Mouse (Mus musculus) brain, embryonic 14.5 days (tissue): ENCODE measurements at regions not wholly inside any gene's neighbourhood (a gene's known extent, or its start where the extent isn't known, plus 50 kb on each side); places are given as distances from the start of the nearest gene placed in this dataset.
A peak's percentile ranks its signal among the peaks of the same experiment; 100 is the strongest.

Experiments
- DNase-seq: peaks from one replicate; pipeline ENCODE4 v3.0.0-alpha.2; 2011; ENCODE audit warnings: low read depth
- CTCF ChIP-seq: fragments of 200-500 bp; IDR thresholded peaks from 2 replicates; pipeline ENCODE4 v1.5.1; 2012; ENCODE audit warnings: inconsistent platforms, mild to moderate bottlenecking, moderate library complexity, borderline replicate concordance; ENCODE audit not compliant: insufficient read depth, insufficient read length; ENCODE audit errors: extremely low read depth
- POLR2A ChIP-seq: fragments of 200-500 bp; IDR thresholded peaks from 2 replicates; pipeline ENCODE4 v1.6.1; 2012; ENCODE audit warnings: mild to moderate bottlenecking, inconsistent platforms, borderline replicate concordance; ENCODE audit not compliant: poor library complexity, insufficient read depth, insufficient read length, severe bottlenecking; ENCODE audit errors: extremely low read depth

- peak; percentile 37 for DNase-seq
Measured at GRCm38 (mm10) chr14:102524894-102525577, 457.4 kb downstream of the Kctd12 start.

GRCm38 (mm10) chr14:102516765-102517164 lies 465.7 kb downstream of the Kctd12 start:
- TF ChIP-seq POLR2A: no peak
- TF ChIP-seq CTCF: no peak
- peak; percentile 64 for DNase-seq

More at GRCm38 (mm10) chr14:102524894-102525577, 457.4 kb downstream of the Kctd12 start:
- TF ChIP-seq POLR2A: no peak
- no peak for TF ChIP-seq CTCF

- no peak for TF ChIP-seq CTCF
- TF ChIP-seq POLR2A: no peak
- no peak for DNase-seq
Measured at GRCm38 (mm10) chr14:102514527-102514926, 467.9 kb downstream of the Kctd12 start.

GRCm38 (mm10) chr14:102512651-102513050 lies 469.8 kb downstream of the Kctd12 start:
- DNase-seq: no peak

DNA sequence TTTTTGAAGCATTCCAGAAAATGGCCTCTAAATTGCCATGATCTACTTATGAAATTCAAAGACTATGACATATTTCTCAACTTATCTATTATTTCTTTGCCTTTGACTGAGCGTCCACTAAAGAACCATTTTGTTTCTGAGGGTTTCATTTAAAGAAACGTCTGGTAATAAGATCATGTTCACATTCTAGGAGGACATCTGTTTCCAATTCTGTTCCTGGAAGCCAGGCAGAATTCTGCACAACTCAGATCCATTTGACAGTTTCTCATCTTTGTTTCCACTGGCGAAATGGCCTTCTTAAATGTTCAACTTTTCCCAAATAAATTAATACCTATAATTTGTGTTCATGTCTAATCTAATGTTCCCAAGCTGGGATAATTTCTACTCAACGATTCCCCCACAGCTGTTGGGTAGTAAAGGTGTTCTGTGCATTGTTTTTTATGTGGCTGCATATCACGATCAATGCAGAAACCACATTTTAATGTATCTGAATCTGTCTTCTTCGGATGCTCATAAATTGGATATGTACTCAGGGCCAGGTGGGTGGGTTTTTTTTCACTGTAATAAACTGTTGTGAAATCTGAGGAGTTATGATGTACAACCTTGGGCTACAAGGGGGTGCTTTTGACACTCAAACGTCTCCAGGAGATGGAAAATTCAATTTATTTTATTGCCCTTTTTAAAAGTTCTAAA lies 470.6 kb downstream of the Kctd12 start:
- TF ChIP-seq CTCF (no peak), POLR2A (no peak)
- no peak for DNase-seq

More at GRCm38 (mm10) chr14:102512651-102513050, 469.8 kb downstream of the Kctd12 start:
- no peak for TF ChIP-seq POLR2A
- no peak for TF ChIP-seq CTCF

DNA sequence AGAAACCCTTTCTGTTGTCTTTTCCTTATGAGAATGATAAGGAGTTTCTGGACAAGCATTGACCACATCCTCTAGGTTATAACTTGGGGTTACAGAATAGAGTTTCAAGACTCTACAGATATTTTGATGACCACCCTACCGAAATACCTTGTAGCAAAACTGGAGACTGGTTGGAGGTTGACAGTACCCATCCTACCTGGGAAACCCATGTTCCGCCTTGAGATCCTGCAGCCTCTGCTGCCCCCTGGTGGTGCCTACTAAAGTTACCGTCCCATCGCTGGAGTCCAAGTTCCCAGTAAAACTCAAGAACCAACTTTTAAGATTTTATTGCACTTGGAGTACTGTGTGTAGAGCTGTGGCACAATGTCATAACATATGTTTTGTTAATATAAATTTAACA lies 472.1 kb downstream of the Kctd12 start:
- TF ChIP-seq POLR2A (no peak), CTCF (peak; percentile 83)

GRCm38 (mm10) chr14:102505696-102506321 lies 476.6 kb downstream of the Kctd12 start:
- DNase-seq: no peak
- TF ChIP-seq CTCF (no peak), POLR2A (no peak)

More for the DNA sequence above, 472.1 kb downstream of the Kctd12 start:
- peak; percentile 60 for DNase-seq

DNA sequence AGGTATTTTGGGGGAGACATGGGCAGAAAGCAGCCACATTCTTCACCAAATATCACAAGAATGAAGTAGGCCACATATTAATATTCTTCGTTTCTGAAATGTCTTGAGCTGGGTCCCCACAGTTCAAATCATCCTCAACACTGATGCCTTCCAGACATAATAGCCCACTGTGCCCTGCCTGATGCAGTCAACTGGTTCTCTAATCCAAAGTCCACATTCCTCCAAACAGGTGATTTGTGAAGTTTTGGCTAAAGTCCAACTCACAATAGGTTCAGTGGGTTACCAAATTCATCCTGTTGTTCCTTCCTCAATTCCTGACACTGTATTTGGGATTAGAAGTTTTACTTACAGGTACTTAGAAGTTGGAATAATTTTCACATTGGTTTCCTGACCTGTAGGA lies 485.3 kb downstream of the Kctd12 start:
- TF ChIP-seq CTCF (no peak), POLR2A (no peak)
- DNase-seq: no peak

DNA sequence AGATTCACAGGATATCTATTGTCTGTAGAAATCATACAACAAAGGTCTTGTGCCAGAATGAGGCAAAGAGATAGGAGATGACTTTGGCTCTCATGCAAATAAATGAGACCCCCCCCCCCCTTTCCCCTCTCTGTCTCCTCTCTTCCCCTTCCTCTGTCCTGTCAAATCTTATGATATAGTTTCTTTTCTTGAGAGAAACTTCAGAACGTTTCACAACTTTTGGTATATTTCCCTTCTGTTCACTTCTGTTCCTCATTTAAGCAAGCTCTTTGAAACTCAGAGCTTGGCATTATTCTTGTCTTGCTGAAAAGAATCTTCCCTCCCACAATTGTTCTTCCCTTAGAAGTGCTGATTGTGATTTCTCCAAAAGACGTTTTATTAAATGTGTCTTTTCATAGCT lies 490.1 kb downstream of the Kctd12 start:
- TF ChIP-seq CTCF (no peak), POLR2A (no peak)
- DNase-seq: no peak

GRCm38 (mm10) chr14:102491205-102491604 lies 491.2 kb downstream of the Kctd12 start:
- no peak for DNase-seq
- no peak for TF ChIP-seq CTCF
- no peak for TF ChIP-seq POLR2A

GRCm38 (mm10) chr14:102477162-102477561 lies 505.3 kb downstream of the Kctd12 start:
- no peak for DNase-seq
- no peak for TF ChIP-seq POLR2A
- TF ChIP-seq CTCF: no peak
